Mouse (Mus musculus) embryonic facial prominence, embryonic 11.5 days (tissue): Measurements from ENCODE around the gene Kcnj2. TPM values are rescaled to one million over a fixed set of nuclear protein-coding genes. Genes with fewer than 3 reads are reported as not detected.

ENCODE experiments used
- ATAC-seq: fragments of 200-750 bp; cut with Nextera tagmentation; replicated peaks from 2 replicates; pipeline ENCODE4 v1.8.0; 2017; ENCODE audit warnings: low read depth; ENCODE audit not compliant: insufficient number of reproducible peaks, low FRiP score, low TSS enrichment
- DNase-seq: peaks from one replicate; pipeline ENCODE4 v3.0.0-alpha.2; 2015; ENCODE audit warnings: low spot score
- H3K27ac ChIP-seq: fragments of 300-500 bp; sonication (generic); replicated peaks from 2 replicates; pipeline ENCODE4 v1.5.1; 2014; ENCODE audit warnings: mild to moderate bottlenecking, low read depth, low read length, control low read depth
- H3K27me3 ChIP-seq: fragments of 300-500 bp; sonication (generic); 2 replicates; pipeline ENCODE4 v1.6.1; 2014; ENCODE audit warnings: mild to moderate bottlenecking, low read length, moderate library complexity, mixed read lengths; ENCODE audit not compliant: control insufficient read depth, insufficient read depth
- H3K36me3 ChIP-seq: fragments of 300-500 bp; sonication (generic); replicated peaks from 2 replicates; pipeline ENCODE4 v1.6.1; 2014; ENCODE audit warnings: low read depth, mild to moderate bottlenecking, low read length, moderate library complexity, mixed read lengths; ENCODE audit not compliant: control insufficient read depth, insufficient read depth
- H3K4me1 ChIP-seq: fragments of 300-500 bp; sonication (generic); 2 replicates; pipeline ENCODE4 v1.6.1; 2014; ENCODE audit warnings: low read length, mixed read lengths; ENCODE audit not compliant: control insufficient read depth, insufficient read depth
- H3K4me2 ChIP-seq: fragments of 300-500 bp; sonication (generic); 2 replicates; pipeline ENCODE4 v1.6.1; 2014; ENCODE audit warnings: low read depth, mild to moderate bottlenecking, control low read depth, low read length, moderate library complexity
- H3K4me3 ChIP-seq: fragments of 300-500 bp; sonication (generic); 2 replicates; pipeline ENCODE4 v1.5.1; 2014; ENCODE audit warnings: low read depth, low read length, control low read depth
- H3K9ac ChIP-seq: fragments of 300-500 bp; sonication (generic); replicated peaks from 2 replicates; pipeline ENCODE4 v1.6.1; 2014; ENCODE audit warnings: mild to moderate bottlenecking, control low read depth, low read length
- H3K9me3 ChIP-seq: fragments of 300-500 bp; sonication (generic); replicated peaks from 2 replicates; pipeline ENCODE4 v1.6.1; 2016; ENCODE audit warnings: mild to moderate bottlenecking, low read length, inconsistent platforms, mixed read lengths; ENCODE audit not compliant: control insufficient read depth
- WGBS: fragments of 180-500 bp; shearing (Covaris S2); extraction: QIAGEN DNeasy Blood & Tissue Kit; methylation state at CpG from one replicate; pipeline ENCODE4 v1.1.7; 2014; 5-methylcytosine and 5-hydroxymethylcytosine counted together
- polyA plus RNA-seq: library from polyadenylated mRNA; unstranded; fragments of >200 nt; fragmentation: Nextera tagmentation; extraction: Ambion mirVana; gene quantifications from 2 replicates; pipeline ENCODE4 v1.2.1, GENCODE M21; 2014

The Kcnj2 gene
- polyA plus RNA-seq, 1 experiment from 2014 or later, result 2.4 TPM

- 94% methylated on average over 5 of the region's 5 CpGs for WGBS
Measured at GRCm38 (mm10) chr11:111125963-111126362, 60.0 kb downstream of the Kcnj2 start.

More at GRCm38 (mm10) chr11:111125963-111126362, 60.0 kb downstream of the Kcnj2 start:
- H3K4me3 ChIP-seq, result no peak overlapping the region
- no peak for ATAC-seq
- H3K27ac ChIP-seq, result no peak overlapping the region
- H3K27me3 ChIP-seq, result no peaks in the 10 kb centered on the region
- no peaks in the 10 kb centered on the region for H3K9me3 ChIP-seq
- no peaks in the 10 kb centered on the region for H3K36me3 ChIP-seq
- DNase-seq, result no peak
- no peak overlapping the region for H3K9ac ChIP-seq
- H3K4me1 ChIP-seq, result no peaks in the 10 kb centered on the region
- H3K4me2 ChIP-seq, result no peak overlapping the region

Other genes starting within 250 kb of the Kcnj2 start
- 0.25 and 0.42 TPM in 2 replicates for gene Kcnj16, start 98.1 kb upstream of the Kcnj2 start, polyA plus RNA-seq